Mouse (Mus musculus): Measurements from ENCODE around the gene Mybph. TPM values are rescaled to one million over a fixed set of nuclear protein-coding genes. Genes with fewer than 3 reads are reported as not detected.
A peak's percentile ranks its signal among the peaks of the same experiment; 100 is the strongest.
"Not testable (repeated sequence)": the region's sequence is repeated elsewhere in the genome, so short reads cannot be mapped to it uniquely, and the experiment has no call there.

Mybph gene
- total RNA-seq, 2 experiments from 2014 or later = 0.09 TPM; not detected in 1

GRCm38 (mm10) chr1:134231681-134232080, 38.4 kb downstream of the Mybph start:
- ATAC-seq (ENCODE audit: poor library complexity, severe bottlenecking) = no peak

DNA sequence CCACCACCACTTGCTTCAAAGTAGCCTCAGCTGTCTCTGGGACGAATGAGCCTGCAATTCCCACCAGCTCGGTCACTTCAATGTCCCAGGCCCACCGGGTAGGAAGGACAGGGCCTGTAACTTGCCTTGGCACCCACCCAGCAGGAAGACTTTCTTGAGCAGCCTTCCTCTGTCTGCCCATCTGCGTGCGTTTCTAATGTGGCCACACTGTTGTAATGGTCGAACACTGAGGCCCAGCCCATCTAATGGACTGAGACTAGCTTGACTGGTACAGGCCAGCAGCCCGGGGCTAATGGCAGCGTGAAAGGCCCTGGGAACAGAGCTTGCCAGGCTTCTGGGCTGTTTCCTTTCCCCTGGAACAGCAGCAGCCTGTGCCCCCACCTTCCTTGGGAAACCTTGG, 39.1 kb downstream of the Mybph start:
- no peak for ATAC-seq (ENCODE audit: poor library complexity, severe bottlenecking)

DNA sequence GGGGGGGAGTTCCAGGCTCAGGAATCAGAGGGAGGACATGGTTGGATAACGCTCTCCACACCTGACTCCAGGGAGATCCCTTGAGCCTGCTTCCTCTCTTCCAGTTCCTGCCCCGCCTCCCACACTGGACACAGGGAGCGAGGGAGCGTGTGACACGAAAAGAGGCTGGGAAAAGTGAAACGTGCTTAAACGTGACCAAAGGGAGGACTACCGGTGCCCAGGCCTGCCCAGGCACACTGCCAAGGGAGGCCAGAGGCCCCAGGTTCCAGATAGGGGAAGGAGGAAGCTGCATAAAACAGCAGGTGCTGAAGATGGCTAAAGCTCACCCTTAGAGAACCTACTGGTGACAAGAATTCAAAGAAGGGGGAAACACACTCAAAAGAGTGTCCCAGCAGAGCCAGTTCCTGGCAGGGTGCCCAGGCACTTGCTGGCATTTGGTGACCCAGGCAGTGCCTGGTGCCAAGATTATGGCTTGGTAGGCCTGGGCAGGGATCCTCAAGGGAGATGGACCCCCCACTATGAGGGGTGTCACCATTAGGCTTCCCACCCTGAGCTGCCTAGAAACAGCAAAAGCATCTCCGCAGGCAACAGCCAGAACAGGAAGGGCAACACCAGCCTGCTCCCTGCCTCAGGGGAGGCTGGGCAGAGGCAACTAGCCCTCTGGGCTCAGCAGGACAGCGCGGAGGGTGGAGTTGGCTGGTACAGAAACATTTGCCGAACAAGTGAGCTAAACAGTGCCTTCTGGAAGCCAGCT, 39.7 kb downstream of the Mybph start:
- ATAC-seq (ENCODE audit: poor library complexity, severe bottlenecking) = no peak

DNA sequence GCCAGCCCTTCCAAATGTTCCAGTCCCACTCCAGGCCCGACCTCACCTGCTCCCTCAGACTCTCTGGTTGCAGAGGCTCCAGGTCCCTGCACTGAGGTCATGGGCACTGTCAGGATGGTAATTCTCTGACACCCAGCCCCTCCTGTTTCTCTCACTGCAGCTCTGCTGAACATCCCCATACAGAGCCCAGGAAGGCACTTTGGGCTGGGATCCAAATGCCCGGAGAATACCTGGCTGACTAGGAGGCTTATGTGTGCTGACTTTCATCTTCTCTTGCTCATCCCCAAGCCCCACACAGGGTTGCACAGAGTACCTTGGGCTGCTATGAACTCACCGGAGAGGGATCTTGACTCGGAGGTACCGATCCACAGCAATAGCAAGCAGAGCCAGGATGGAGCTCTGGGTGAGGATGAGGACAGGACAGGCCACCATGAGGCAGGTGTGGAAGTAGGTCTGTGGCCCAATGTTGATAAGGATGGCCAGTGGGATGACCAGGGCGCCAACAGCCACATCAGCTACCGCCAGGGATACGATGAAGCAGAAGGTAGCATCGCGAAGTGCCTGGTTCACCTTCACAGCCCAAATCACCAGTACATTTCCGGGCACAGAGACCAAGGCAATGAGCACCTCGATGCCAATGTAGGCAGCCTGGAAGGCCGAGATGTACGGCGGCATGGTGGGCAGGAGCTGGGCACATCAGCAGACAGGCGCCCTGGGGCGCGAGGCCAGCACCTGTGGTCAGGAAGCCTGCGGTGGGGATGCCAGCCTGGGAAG, 40.6 kb downstream of the Mybph start:
- no peak for ATAC-seq (ENCODE audit: poor library complexity, severe bottlenecking)

- no peak for ATAC-seq (ENCODE audit: poor library complexity, severe bottlenecking)
Measured at GRCm38 (mm10) chr1:134234455-134235390, 41.5 kb downstream of the Mybph start.

- no peak for ATAC-seq (ENCODE audit: poor library complexity, severe bottlenecking)
Measured at GRCm38 (mm10) chr1:134235391-134235921, 42.2 kb downstream of the Mybph start, which contains the start of gene Adora1. Gene Adora1, minus strand, starts transcription at chr1:134235431.

GRCm38 (mm10) chr1:134236142-134236541, 42.9 kb downstream of the Mybph start:
- no peak for ATAC-seq (ENCODE audit: poor library complexity, severe bottlenecking)

DNA sequence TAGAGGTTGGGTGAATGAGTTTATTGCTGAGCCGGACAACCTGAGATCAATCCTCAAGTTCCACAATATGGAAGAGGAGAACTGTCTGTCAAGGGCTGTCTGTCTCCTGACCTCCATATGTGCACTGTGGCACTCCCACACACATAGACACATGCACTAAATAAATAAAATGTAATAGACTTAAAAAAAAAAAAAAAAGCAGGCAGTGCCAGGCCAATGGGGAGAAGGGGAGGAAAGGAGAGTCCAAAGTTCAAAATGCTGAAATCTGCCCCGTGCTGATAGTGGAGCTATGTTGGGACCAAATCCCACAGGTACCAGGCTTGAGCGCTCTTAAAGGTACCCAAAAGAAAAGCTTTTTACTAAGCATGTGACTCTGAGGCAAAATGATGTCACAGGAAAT, 44.2 kb downstream of the Mybph start:
- no peak for ATAC-seq (ENCODE audit: poor library complexity, severe bottlenecking)

DNA sequence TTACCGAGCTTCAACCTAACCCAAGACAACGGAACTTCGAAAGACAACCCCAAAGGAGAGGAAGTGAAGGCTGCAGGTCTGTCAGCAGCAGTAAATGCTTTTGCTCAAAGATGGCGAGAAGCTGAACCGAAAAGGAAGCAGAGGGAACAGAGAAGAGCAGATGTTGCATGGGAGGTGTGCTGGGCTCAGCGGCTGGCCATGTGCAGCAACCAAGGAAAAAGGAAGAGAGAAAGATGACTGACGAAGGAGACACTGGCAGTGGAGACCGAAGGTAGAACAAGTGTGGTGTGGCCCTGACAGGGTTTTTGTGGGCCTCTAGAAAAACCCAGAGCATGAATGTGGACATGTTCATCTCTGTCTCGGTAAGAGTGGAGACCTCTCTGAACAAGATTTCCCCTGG, 47.5 kb downstream of the Mybph start:
- no peak for ATAC-seq (ENCODE audit: poor library complexity, severe bottlenecking)

DNA sequence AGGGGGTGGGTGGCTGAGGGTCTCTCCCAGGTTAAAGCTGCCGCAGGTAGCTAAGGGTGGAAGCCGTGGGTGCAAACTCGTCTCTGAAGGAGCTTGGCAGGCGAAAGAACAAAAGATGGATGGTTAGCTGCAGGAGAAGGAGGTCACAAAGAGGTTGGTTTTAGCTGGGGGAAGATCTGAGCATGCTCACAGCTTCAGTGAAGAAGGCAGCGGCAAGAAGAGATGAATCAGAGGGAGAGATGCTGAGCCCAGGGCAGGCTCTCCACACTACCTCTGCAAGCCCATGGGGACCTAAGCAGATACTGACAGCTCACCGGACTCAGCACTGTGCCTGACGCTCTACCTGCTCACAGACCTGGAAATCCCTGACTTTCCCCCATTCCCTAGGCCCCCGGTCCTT, 48.0 kb downstream of the Mybph start:
- ATAC-seq (ENCODE audit: poor library complexity, severe bottlenecking) = no peak

DNA sequence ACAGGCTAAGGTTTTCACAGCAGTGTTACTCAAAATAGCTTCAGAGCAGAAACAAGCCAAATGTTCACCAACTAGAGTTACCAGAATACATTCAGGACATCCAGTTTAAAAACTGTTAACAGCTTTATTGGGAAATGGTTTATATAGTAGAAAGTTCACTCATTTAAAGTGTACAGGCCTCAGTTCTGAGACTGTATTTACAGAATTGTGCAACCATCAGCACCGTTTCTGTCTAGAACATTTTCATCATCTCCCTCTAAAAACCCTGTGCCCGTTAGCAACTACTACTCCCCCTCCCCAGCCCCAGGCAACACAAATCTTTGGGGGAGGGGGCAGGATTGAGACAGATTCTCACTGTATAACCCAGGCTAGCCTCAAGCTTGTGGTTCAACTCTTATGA, 49.0 kb downstream of the Mybph start:
- no peak for ATAC-seq (ENCODE audit: poor library complexity, severe bottlenecking)

GRCm38 (mm10) chr1:134243505-134243904, 50.3 kb downstream of the Mybph start:
- no peak for ATAC-seq (ENCODE audit: poor library complexity, severe bottlenecking)

DNA sequence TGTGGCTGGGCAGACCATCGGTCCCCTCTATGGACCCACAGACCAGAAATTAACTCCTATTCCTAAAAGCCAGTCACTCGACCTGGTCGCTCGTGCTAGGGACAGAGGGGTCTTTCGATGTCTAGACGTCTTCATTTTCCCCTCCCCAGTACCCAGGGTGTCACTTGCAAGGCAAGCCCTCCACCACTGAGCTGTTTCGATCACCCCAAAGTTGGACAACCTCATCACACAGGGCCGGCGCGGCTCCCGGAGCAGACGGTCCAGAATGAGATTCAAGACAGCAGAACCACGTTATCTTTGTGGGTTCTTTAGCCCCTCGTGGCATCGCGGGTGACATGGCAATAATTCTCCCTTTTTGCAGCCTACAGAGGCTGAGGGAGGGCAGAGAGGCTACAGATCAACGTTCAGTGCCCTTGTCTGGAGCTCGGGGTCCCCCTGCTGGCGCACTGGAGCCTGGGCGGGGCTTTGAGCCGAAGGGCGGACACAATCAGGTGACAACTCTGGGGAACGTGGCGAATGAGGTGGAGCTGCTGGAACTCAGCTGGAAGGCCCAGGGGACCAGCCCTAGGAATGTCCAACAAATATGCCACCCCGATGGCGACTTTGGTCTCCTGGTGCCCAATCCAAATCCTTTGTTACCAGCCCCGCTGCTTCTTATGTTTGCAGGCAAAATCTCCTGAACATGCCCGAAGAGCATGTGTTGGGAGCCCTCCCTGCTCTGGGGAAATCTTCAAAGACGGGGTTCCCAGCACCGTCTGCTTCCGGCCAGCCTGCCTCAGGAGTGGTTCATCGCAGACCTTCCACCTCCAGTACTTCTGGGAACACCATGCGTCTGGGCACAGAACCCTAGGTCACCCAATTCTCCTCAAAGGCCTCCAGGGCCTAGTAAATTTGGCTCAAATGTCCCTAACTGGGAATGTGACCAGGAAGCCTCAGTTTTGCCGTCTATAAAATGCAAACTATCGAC, 51.0 kb downstream of the Mybph start:
- peak; percentile 93 for ATAC-seq (ENCODE audit: poor library complexity, severe bottlenecking)

DNA sequence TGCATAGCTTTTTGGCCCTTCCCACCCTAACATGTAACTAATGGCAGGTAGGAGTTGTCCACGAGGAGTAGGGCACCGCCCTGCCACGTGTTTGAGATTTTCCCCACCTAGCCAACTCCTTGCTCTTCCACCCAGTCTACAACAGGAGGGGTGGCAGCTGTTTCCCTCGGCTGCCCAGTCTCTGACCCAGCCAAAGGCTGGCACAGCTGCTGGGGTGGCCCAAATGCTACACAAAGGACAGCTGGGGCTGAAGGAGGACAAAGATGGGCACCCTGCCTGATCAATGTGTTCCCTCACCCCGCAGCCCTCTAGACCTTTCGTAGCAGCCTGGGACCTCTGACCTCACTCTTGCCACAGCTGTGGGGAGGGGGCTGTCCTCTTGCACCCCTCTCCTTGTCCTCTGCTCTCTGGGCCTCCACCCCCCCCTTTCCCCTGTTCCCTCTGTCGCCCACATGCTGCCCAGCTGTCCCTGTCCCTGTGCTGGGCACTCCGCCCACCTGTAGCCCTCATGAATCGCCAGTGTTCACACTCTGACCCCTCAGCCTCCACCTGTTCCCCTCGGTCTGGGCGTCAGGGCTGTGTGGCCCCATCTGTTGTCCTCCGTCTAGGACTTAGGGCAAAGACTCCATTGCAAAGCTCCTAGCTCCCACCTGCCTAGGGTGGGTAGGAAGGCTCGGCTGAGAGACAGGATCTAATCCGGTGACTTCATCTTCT, 51.9 kb downstream of the Mybph start:
- ATAC-seq (ENCODE audit: poor library complexity, severe bottlenecking) = no peak

GRCm38 (mm10) chr1:134246590-134246989, 53.3 kb downstream of the Mybph start:
- no peak for ATAC-seq (ENCODE audit: poor library complexity, severe bottlenecking)

GRCm38 (mm10) chr1:134249681-134250080, 56.4 kb downstream of the Mybph start:
- not testable (repeated sequence) for ATAC-seq (ENCODE audit: poor library complexity, severe bottlenecking)

All from megakaryocyte, adult 5-6 weeks (primary cell).